Mouse (Mus musculus) monocyte, adult 59 days (primary cell): ENCODE results near the gene Hmox2. TPM values are rescaled to one million over a fixed set of nuclear protein-coding genes. Genes with fewer than 3 reads are reported as not detected.

Experiments
- total RNA-seq, 2 experiments: library from RNA; stranded (reverse); gene quantifications; one replicate each; pipeline ENCODE4 v1.2.4; 2023

Gene Hmox2
- total RNA-seq: 10 to 100 TPM; 63.6 to 81.5 TPM

DNA sequence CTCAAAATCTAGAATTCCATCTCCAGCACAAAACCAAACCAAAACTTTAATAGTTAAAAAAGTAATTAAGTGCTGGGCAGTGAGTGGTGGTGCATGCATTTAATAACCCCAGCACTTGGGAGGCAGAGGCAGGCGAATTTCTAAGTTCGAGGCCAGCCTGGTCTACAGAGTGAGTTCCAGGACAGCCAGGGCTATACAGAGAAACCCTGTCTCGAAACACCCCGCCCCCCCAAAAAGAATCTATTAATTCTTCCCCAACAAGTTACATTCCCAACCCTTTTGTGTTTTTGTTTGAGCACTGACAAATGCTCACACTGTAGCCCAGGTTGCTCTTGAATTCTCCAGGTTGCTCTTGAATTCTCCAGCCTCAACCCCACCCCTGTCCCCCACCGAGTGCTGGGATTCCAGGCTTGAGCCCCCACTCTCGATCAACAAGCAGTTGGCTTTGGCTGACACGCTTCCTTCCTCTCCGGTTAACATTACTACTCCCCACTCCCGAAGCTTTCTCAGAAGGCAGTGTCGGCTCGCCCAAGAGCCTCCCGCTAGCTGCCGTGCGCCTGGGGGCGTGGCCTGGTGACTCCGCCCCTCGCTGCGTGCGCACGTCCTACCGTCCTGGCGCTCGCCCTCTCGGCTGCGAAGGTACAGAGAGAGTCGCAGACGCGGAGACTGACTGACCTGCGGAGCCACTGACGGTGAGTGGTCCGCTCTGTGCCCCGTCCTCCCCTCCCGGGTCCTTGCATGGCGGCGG lies at the start of gene Hmox2:
Hmox2 (plus strand) TSS at position 582 of the 748 bp plus-strand sequence.

DNA sequence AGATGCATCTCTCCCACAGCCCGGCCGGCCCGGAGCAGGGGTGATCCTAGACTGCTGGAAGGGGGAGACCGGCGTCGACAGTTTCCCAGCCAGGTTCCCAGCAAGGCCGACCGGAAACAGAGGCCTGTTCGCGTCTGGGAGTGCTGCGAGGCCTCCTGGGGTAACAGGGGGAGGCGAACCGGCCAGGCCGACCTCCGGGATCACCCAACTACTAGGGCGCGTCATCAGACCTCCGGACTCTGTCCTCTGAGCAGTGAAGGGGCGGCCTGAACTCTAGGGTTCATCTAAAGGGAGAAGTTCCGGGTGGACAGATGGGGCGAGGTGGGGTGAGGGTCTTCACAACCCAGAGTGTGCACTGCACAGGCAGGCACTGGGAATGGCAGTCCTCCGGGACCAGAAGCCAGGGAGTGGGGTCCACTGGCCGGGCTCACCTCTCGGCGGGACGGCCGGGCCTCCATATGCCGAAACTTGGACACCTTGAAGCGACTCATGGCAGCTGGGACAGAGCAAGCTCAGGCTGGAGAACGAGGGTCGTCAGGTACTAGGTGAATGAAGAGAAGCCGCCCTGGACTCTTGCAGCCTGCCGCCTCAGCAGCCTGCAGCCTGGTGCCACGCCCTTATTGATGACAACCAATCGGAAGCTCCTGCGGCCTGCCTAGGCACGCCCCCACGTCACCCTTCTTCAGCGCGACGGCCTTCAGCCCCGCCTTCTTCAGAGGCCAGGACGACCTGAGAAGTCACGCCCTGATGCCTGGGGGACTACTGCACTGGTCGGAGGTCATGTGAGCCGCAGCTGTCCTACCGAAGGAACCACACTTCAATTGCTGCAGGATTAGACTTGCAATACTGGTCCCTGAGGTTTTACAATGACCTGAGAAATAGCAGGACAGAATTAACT lies 46.8 kb upstream of the Hmox2 start, which contains the start of gene Coro7:
Coro7 (minus strand) TSS at position 657 of the 898 bp plus-strand sequence.

DNA sequence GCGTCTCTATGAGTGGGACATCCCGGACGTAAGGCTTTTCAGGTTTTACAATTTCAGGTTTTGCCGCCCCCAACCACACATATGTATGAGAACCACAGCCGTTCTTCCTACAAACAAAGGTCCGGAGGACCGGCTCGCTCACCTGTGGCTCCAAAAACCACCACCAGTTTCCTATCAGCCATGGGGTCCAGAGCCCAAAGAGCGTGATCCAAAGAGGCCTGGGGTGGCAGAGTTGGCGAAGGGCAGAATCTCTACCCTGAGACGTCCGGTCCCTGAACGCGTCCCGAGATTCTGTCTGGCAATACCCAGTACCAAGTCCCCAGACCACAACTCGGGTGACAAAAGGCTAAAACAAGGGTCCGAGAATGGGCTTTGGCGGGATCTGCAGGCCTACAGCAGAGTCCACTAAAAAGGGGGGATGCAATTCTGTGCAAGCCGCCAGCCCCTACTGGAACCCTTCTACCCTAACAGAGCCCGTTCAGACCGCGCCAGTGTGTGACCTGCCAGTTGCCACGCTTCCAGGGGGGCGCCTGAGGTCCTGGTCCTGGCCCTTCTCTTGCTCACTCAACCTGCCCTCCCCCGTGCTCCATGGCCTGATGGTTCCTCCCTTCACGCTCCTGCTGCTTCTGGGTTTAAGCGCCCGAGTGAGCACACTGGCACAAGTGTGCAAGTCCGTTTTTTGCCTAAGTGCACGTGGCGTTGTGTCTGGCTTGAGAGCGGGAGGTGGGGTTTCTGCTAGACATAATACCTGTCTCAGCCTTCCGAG lies 7.2 kb upstream of the Hmox2 start, which contains the start of gene Nmral1:
Nmral1 (minus strand) TSS at position 604 of the 766 bp plus-strand sequence.

DNA sequence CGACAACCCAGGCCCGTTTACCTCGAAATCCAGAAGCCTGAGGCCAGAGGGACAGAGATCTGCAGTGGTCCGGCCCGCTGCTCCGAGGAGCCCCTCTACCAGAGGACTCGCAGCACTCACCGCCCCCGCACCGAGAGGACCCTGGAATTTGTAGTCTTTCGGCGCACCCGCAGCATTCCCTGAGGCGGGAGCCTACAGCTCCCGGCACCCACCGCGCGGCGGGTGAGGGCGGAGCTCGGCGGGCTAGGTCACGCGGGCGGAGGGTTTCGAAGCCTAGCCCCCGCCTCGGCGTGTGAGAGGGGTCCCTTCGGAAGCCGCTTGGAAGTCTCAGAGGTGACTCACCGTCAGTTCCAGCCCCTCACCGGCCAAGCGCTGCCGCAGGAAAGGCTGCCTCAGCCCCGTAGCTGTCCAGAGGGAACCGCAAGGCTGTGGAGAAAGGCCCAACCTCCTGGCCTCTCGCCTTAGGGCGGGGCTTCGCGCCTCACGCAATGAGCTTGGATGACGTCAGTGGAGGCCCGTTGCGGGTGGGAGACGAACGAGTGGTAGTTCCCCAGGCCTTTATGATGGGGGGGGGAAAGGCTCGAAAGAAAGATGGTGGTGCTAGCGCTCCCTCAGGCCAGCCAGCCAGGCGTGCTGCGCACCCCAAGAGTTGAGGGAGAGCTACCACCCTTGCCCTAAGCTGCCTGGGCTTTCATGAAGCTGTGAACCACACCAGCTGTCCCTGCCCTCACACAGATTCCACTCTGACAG lies 63.8 kb downstream of the Hmox2 start, which contains the start of gene Cdip1:
Cdip1 (minus strand) TSS at position 483 of the 750 bp plus-strand sequence.

Other genes with a start within 250 kb of the Hmox2 start
- gene Srl, start 184.5 kb upstream of the Hmox2 start, total RNA-seq: 1 to 10 TPM in 1 of 2 experiments, under 1 TPM in 1; 0.86 to 2.2 TPM
- gene Tfap4, start 166.5 kb upstream of the Hmox2 start, total RNA-seq: 1 to 10 TPM; 5.2 to 7.6 TPM
- gene Glis2, start 131.6 kb upstream of the Hmox2 start, total RNA-seq: 1 to 10 TPM; 1.2 to 2.4 TPM
- gene Pam16, start 101.4 kb upstream of the Hmox2 start, total RNA-seq: 10 to 100 TPM; 37.4 to 39.3 TPM
- gene Vasn, start 86.4 kb upstream of the Hmox2 start, total RNA-seq: 1 to 10 TPM in 1 of 2 experiments, under 1 TPM in 1; 0.36 to 2.5 TPM
- gene Dnaja3, start 86.4 kb upstream of the Hmox2 start, total RNA-seq: 10 to 100 TPM; 21.1 to 22.4 TPM
- gene Coro7, start 46.6 kb upstream of the Hmox2 start, total RNA-seq: 100 to 1,000 TPM; 132 to 161 TPM
- 10 to 100 TPM in 1 of 2 experiments, 1 to 10 TPM in 1; 9.1 to 11.6 TPM for gene Nmral1, start 7.0 kb upstream of the Hmox2 start, total RNA-seq
- gene Cdip1, start 63.9 kb downstream of the Hmox2 start, total RNA-seq: 10 to 100 TPM; 39.5 to 44.0 TPM
- not detected for gene 4930562C15Rik, start 109.1 kb downstream of the Hmox2 start, total RNA-seq
- gene Ubald1, start 154.0 kb downstream of the Hmox2 start, total RNA-seq: 10 to 100 TPM; 80.9 to 88.1 TPM
- gene Mgrn1, start 159.9 kb downstream of the Hmox2 start, total RNA-seq: 10 to 100 TPM; 67.1 to 77.5 TPM
- gene Nudt16l1, start 212.4 kb downstream of the Hmox2 start, total RNA-seq: 10 to 100 TPM; 32.8 to 40.9 TPM
- gene Anks3, start 237.8 kb downstream of the Hmox2 start, total RNA-seq: 10 to 100 TPM; 32.1 to 42.8 TPM